23 mouse cellular contexts compared by ENCODE assay signal in the genomic region with DNA sequence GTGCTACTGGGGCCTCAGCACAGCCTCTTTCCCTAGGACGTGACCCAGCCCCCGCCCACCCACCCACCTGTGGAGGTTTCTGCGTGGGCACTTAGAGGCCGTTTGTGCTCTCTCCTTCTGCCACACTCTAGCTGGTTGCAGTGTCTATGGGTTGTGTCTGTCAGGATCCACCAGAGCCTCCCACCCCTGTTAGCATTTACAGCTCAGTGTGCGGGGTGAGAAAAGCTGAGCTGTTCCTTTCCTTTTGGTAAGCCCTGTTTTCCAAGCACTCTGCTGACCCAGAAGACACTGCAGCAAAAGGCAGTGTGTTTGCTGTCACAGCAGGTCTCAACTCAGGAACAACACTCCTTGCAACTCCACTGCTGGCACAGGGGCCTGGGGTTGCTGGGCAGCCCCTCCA. TPM values are rescaled to one million over a fixed set of nuclear protein-coding genes. Genes with fewer than 3 reads are reported as not detected.
A peak's percentile ranks its signal among the peaks of the same experiment; 100 is the strongest.
DNase-seq lines count a peak whose midpoint lies in the region; TF ChIP-seq lines count a peak whose summit lies in the region.
"Had no signal": no experiment of that assay in that cellular context is flagged by ENCODE, and none has a peak within 500 bp of the region (broad histone marks: within the 10 kb centered on the region; RNA-seq: fewer than 3 reads in every experiment).

No protein-coding gene starts in this region.

- DNase-seq in cerebellum, adult 9-10 months, result peak; percentile 5
- no peak for DNase-seq in cerebellum, postnatal 36 days
- DNase-seq in layer of hippocampus, adult 2 months (ENCODE audit: low spot score in 2 of 2), result no peak
- no peak for DNase-seq in layer of hippocampus, postnatal 14 days (ENCODE audit: low spot score in 2 of 2)
- peak; percentile 52 for DNase-seq in right cerebral cortex, adult 18-20 months
- DNase-seq in right cerebral cortex, postnatal 36 days (ENCODE audit: low spot score in 2 of 2), result no peak
- DNase-seq: adrenal gland, adult 8-10 months; adrenal gland, postnatal 14 days; adrenal gland, postnatal 36 days; B cell, adult 2 months; cerebellum, adult 11 months; cerebellum, postnatal 10 days; embryo, embryonic 11 days; forebrain, postnatal 0 days had no signal

- peak overlapping the region; percentile 40; the same call in 1 of the 2 replicates for H3K27ac ChIP-seq in layer of hippocampus, adult 2 months
- H3K27ac ChIP-seq: embryonic facial prominence, embryonic 13.5 days; embryonic facial prominence, embryonic 15.5 days; forebrain, embryonic 10.5 days; forebrain, embryonic 15.5 days had no signal

- no peak overlapping the region for H3K4me3 ChIP-seq in layer of hippocampus, adult 2 months
- H3K4me3 ChIP-seq: embryonic facial prominence, embryonic 13.5 days; embryonic facial prominence, embryonic 15.5 days; erythroblast, embryonic 14.5 days; forebrain, embryonic 10.5 days; forebrain, embryonic 12.5 days; forebrain, embryonic 15.5 days had no signal

- TF ChIP-seq CTCF in layer of hippocampus, adult 2 months (conservative IDR thresholded peaks at IDR 0.05), result no peak

RNA-seq across cellular contexts. Expression of gene Tex29, which starts 6.1 kb away (rescaled TPM):
- total RNA-seq in layer of hippocampus, adult 2 months (2021), result 1 to 10 TPM in 1 of 2 experiments, not detected in 1; 1.2 TPM
- under 1 TPM in 1 of 2 experiments, not detected in 1; 0.86 TPM for total RNA-seq in layer of hippocampus, postnatal 14 days (2021)
- total RNA-seq: adrenal gland, postnatal 14 days; adrenal gland, postnatal 36 days; CH12.LX; common myeloid progenitor, adult 5-6 weeks; forebrain, postnatal 0 days; G1E had no signal

Comparison
In these comparisons a context has a peak if more than half of its experiments do, and no peak if none do; other contexts are left out.
1. DNase-seq: peak in cerebellum, adult 9-10 months (single experiment) and right cerebral cortex, adult 18-20 months (single experiment); none in cerebellum, postnatal 36 days (0 of 2), layer of hippocampus, adult 2 months (0 of 2), layer of hippocampus, postnatal 14 days (0 of 2) and right cerebral cortex, postnatal 36 days (0 of 2).